Mouse (Mus musculus): Measurements from ENCODE around the gene Agbl5. TPM values are rescaled to one million over a fixed set of nuclear protein-coding genes. Genes with fewer than 3 reads are reported as not detected.

The Agbl5 gene
- polyA plus RNA-seq, 1 experiment from 2014 or later: 10.2 TPM

- Histone ChIP-seq H3K27ac (ENCODE audit: low read length) (no peak overlapping the region), H3K4me3 (ENCODE audit: low read depth, low read length) (no peak overlapping the region), H3K9me3 (ENCODE audit: low read length) (no peaks in the 10 kb centered on the region), H3K36me3 (ENCODE audit: insufficient read depth, low read length) (peaks cover 29% of the 10 kb centered on the region), H3K27me3 (replicated peaks; ENCODE audit: insufficient read depth, low read length) (no peaks in the 10 kb centered on the region), H3K4me1 (ENCODE audit: insufficient read depth, low read depth, low read length) (peaks cover 3% of the 10 kb centered on the region; the same call in 1 of the 2 replicates), H3K9ac (replicated peaks; ENCODE audit: low read depth) (no peak overlapping the region), H3K4me2 (replicated peaks; ENCODE audit: low read depth, low read length) (no peak overlapping the region)
- no peak for TF ChIP-seq CTCF (IDR thresholded peaks at IDR 0.05)
- no peak for TF ChIP-seq EP300 (IDR thresholded peaks at IDR 0.05)
- DNase-seq (ENCODE audit: low spot score) (peak; percentile 4), ATAC-seq (no peak)
- 82% methylated on average over 2 of the region's 2 CpGs for WGBS
These were observed 62.4 kb downstream of the Agbl5 start for GRCm38 (mm10) chr5:30950922-30951321.

- Histone ChIP-seq H3K4me2 (replicated peaks; ENCODE audit: low read depth, low read length) (no peak overlapping the region), H3K27ac (ENCODE audit: low read length) (no peak overlapping the region), H3K9ac (replicated peaks; ENCODE audit: low read depth) (no peak overlapping the region), H3K9me3 (ENCODE audit: low read length) (no peaks in the 10 kb centered on the region), H3K36me3 (ENCODE audit: insufficient read depth, low read length) (peaks cover 31% of the 10 kb centered on the region), H3K27me3 (replicated peaks; ENCODE audit: insufficient read depth, low read length) (no peaks in the 10 kb centered on the region), H3K4me3 (ENCODE audit: low read depth, low read length) (no peak overlapping the region), H3K4me1 (ENCODE audit: insufficient read depth, low read depth, low read length) (peaks cover 3% of the 10 kb centered on the region; the same call in 1 of the 2 replicates)
- DNase-seq (ENCODE audit: low spot score) (peak; percentile 3), ATAC-seq (no peak)
- TF ChIP-seq EP300 (IDR thresholded peaks at IDR 0.05) (no peak), CTCF (IDR thresholded peaks at IDR 0.05) (no peak)
- 81% methylated on average over 6 of the region's 6 CpGs for WGBS
These were observed 63.2 kb downstream of the Agbl5 start for GRCm38 (mm10) chr5:30951706-30952105.

GRCm38 (mm10) chr5:30952551-30952950 lies 64.1 kb downstream of the Agbl5 start:
- DNase-seq (ENCODE audit: low spot score): no peak
- no peak overlapping the region for H3K27ac ChIP-seq (ENCODE audit: low read length)

GRCm38 (mm10) chr5:30954065-30954464 lies 65.6 kb downstream of the Agbl5 start:
- H3K4me1 ChIP-seq (ENCODE audit: insufficient read depth, low read depth, low read length): peaks cover 17% of the 10 kb centered on the region; the same call in 1 of the 2 replicates
- no peak overlapping the region for H3K4me3 ChIP-seq (ENCODE audit: low read depth, low read length)
- no peak overlapping the region for H3K9ac ChIP-seq (replicated peaks; ENCODE audit: low read depth)
- DNase-seq (ENCODE audit: low spot score) (no peak), ATAC-seq (no peak)
- TF ChIP-seq EP300 (IDR thresholded peaks at IDR 0.05) (no peak), CTCF (IDR thresholded peaks at IDR 0.05) (no peak)
- H3K9me3 ChIP-seq (ENCODE audit: low read length): no peaks in the 10 kb centered on the region
- no peaks in the 10 kb centered on the region for H3K27me3 ChIP-seq (replicated peaks; ENCODE audit: insufficient read depth, low read length)
- 95% methylated on average over 6 of the region's 6 CpGs for WGBS
- no peak overlapping the region for H3K4me2 ChIP-seq (replicated peaks; ENCODE audit: low read depth, low read length)
- H3K36me3 ChIP-seq (ENCODE audit: insufficient read depth, low read length): peaks cover 37% of the 10 kb centered on the region
- no peak overlapping the region for H3K27ac ChIP-seq (ENCODE audit: low read length)

More at GRCm38 (mm10) chr5:30952551-30952950, 64.1 kb downstream of the Agbl5 start:
- H3K9ac ChIP-seq (replicated peaks; ENCODE audit: low read depth): no peak overlapping the region
- TF ChIP-seq EP300 (IDR thresholded peaks at IDR 0.05) (no peak), CTCF (IDR thresholded peaks at IDR 0.05) (no peak)
- 83% methylated on average over 5 of the region's 5 CpGs for WGBS
- H3K36me3 ChIP-seq (ENCODE audit: insufficient read depth, low read length): peaks cover 31% of the 10 kb centered on the region
- no peak overlapping the region for H3K4me2 ChIP-seq (replicated peaks; ENCODE audit: low read depth, low read length)
- H3K4me1 ChIP-seq (ENCODE audit: insufficient read depth, low read depth, low read length): peaks cover 3% of the 10 kb centered on the region; the same call in 1 of the 2 replicates
- no peaks in the 10 kb centered on the region for H3K9me3 ChIP-seq (ENCODE audit: low read length)
- H3K4me3 ChIP-seq (ENCODE audit: low read depth, low read length): no peak overlapping the region
- ATAC-seq: no peak
- H3K27me3 ChIP-seq (replicated peaks; ENCODE audit: insufficient read depth, low read length): no peaks in the 10 kb centered on the region

- Histone ChIP-seq H3K9ac (replicated peaks; ENCODE audit: low read depth) (no peak overlapping the region), H3K4me2 (replicated peaks; ENCODE audit: low read depth, low read length) (no peak overlapping the region), H3K4me3 (ENCODE audit: low read depth, low read length) (no peak overlapping the region), H3K27ac (ENCODE audit: low read length) (no peak overlapping the region), H3K27me3 (replicated peaks; ENCODE audit: insufficient read depth, low read length) (no peaks in the 10 kb centered on the region), H3K4me1 (ENCODE audit: insufficient read depth, low read depth, low read length) (peaks cover 14% of the 10 kb centered on the region; the same call in 1 of the 2 replicates), H3K36me3 (ENCODE audit: insufficient read depth, low read length) (peaks cover 37% of the 10 kb centered on the region), H3K9me3 (ENCODE audit: low read length) (no peaks in the 10 kb centered on the region)
- DNase-seq (ENCODE audit: low spot score) (no peak), ATAC-seq (no peak)
- no peak for TF ChIP-seq EP300 (IDR thresholded peaks at IDR 0.05)
- no peak for TF ChIP-seq CTCF (IDR thresholded peaks at IDR 0.05)
- 93% methylated on average over 9 of the region's 9 CpGs for WGBS
These were observed 66.1 kb downstream of the Agbl5 start for GRCm38 (mm10) chr5:30954556-30954955.

- WGBS: 95% methylated on average over 6 of the region's 6 CpGs
- ATAC-seq: no peak
These were observed 67.3 kb downstream of the Agbl5 start for GRCm38 (mm10) chr5:30955751-30956150.

More at GRCm38 (mm10) chr5:30955751-30956150, 67.3 kb downstream of the Agbl5 start:
- peaks cover 37% of the 10 kb centered on the region for H3K36me3 ChIP-seq (ENCODE audit: insufficient read depth, low read length)
- TF ChIP-seq CTCF (IDR thresholded peaks at IDR 0.05) (no peak), EP300 (IDR thresholded peaks at IDR 0.05) (no peak)
- no peak overlapping the region for H3K4me3 ChIP-seq (ENCODE audit: low read depth, low read length)
- H3K4me2 ChIP-seq (replicated peaks; ENCODE audit: low read depth, low read length): no peak overlapping the region
- DNase-seq (ENCODE audit: low spot score): no peak
- no peak overlapping the region for H3K9ac ChIP-seq (replicated peaks; ENCODE audit: low read depth)
- no peak overlapping the region for H3K27ac ChIP-seq (ENCODE audit: low read length)
- no peaks in the 10 kb centered on the region for H3K9me3 ChIP-seq (ENCODE audit: low read length)
- no peaks in the 10 kb centered on the region for H3K27me3 ChIP-seq (replicated peaks; ENCODE audit: insufficient read depth, low read length)
- H3K4me1 ChIP-seq (ENCODE audit: insufficient read depth, low read depth, low read length): peaks cover 14% of the 10 kb centered on the region; the same call in 1 of the 2 replicates

Other genes starting within 250 kb of the Agbl5 start
- gene Slc35f6, start 240.8 kb upstream of the Agbl5 start, polyA plus RNA-seq (2015; fragmentation: Nextera tagmentation; extraction: Ambion mirVana): 30.1 and 34.5 TPM in 2 replicates
- gene Cenpa, start 221.9 kb upstream of the Agbl5 start, polyA plus RNA-seq (2015; fragmentation: Nextera tagmentation; extraction: Ambion mirVana): 24.4 and 25.5 TPM in 2 replicates
- 1.4 and 1.6 TPM in 2 replicates for gene Dpysl5, start 177.1 kb upstream of the Agbl5 start, polyA plus RNA-seq (2015; fragmentation: Nextera tagmentation; extraction: Ambion mirVana)
- 23.2 and 27.2 TPM in 2 replicates for gene Mapre3, start 74.1 kb upstream of the Agbl5 start, polyA plus RNA-seq (2015; fragmentation: Nextera tagmentation; extraction: Ambion mirVana)
- gene Tmem214, start 20.7 kb upstream of the Agbl5 start, polyA plus RNA-seq (2015; fragmentation: Nextera tagmentation; extraction: Ambion mirVana): 58.2 and 63.8 TPM in 2 replicates
- gene Ost4, start 19.1 kb downstream of the Agbl5 start, polyA plus RNA-seq (2015; fragmentation: Nextera tagmentation; extraction: Ambion mirVana): 340 and 365 TPM in 2 replicates
- 121 and 135 TPM in 2 replicates for gene Emilin1, start 24.7 kb downstream of the Agbl5 start, polyA plus RNA-seq (2015; fragmentation: Nextera tagmentation; extraction: Ambion mirVana)
- 43.6 and 48.7 TPM in 2 replicates for gene Khk, start 32.7 kb downstream of the Agbl5 start, polyA plus RNA-seq (2015; fragmentation: Nextera tagmentation; extraction: Ambion mirVana)
- 1.8 and 2.3 TPM in 2 replicates for gene Cgref1, start 56.9 kb downstream of the Agbl5 start, polyA plus RNA-seq (2015; fragmentation: Nextera tagmentation; extraction: Ambion mirVana)
- gene Preb, start 71.7 kb downstream of the Agbl5 start, polyA plus RNA-seq (2015; fragmentation: Nextera tagmentation; extraction: Ambion mirVana): 76.5 and 79.7 TPM in 2 replicates
- 0.44 and 0.49 TPM in 2 replicates for gene Tcf23, start 80.0 kb downstream of the Agbl5 start, polyA plus RNA-seq (2015; fragmentation: Nextera tagmentation; extraction: Ambion mirVana)
- 260 and 289 TPM in 2 replicates for gene Atraid, start 159.6 kb downstream of the Agbl5 start, polyA plus RNA-seq (2015; fragmentation: Nextera tagmentation; extraction: Ambion mirVana)
- gene Slc5a6, start 160.2 kb downstream of the Agbl5 start, polyA plus RNA-seq (2015; fragmentation: Nextera tagmentation; extraction: Ambion mirVana): 3.4 and 3.6 TPM in 2 replicates
- gene Cad, start 166.1 kb downstream of the Agbl5 start, polyA plus RNA-seq (2015; fragmentation: Nextera tagmentation; extraction: Ambion mirVana): 4.1 and 4.2 TPM in 2 replicates
- not detected in 2 replicates for gene Dnajc5g, start 217.6 kb downstream of the Agbl5 start, polyA plus RNA-seq (2015; fragmentation: Nextera tagmentation; extraction: Ambion mirVana)
- not detected in 2 replicates for gene Slc30a3, start 219.5 kb downstream of the Agbl5 start, polyA plus RNA-seq (2015; fragmentation: Nextera tagmentation; extraction: Ambion mirVana)
- 0.49 and 0.55 TPM in 2 replicates for gene Trim54, start 228.0 kb downstream of the Agbl5 start, polyA plus RNA-seq (2015; fragmentation: Nextera tagmentation; extraction: Ambion mirVana)